Mouse (Mus musculus) MEL (cell line): ENCODE measurements around the gene Zfand2a. TPM values are rescaled to one million over a fixed set of nuclear protein-coding genes. Genes with fewer than 3 reads are reported as not detected.

Experiments used
- DNase-seq: peaks from one replicate; pipeline ENCODE4 v3.0.0; 2011; ENCODE audit warnings: low read depth, low spot score
- H3K27ac ChIP-seq: 2 replicates; pipeline ENCODE4 v1.5.1; 2012; ENCODE audit warnings: low read depth, mild to moderate bottlenecking, control low read depth, low read length, moderate library complexity; ENCODE audit not compliant: control insufficient read depth
- H3K27me3 ChIP-seq, 2 experiments: fragments of 150-350 bp in 1 of 2; sonication (generic) in 1 of 2; 2 replicates each; pipeline ENCODE4 v1.6.1; 2012; ENCODE audit warnings: low read length in 2 of 2, mild to moderate bottlenecking in 2 of 2, improper control_type of control experiment in 1 of 2, moderate library complexity in 1 of 2; ENCODE audit not compliant: insufficient read depth in 2 of 2, control insufficient read depth in 1 of 2
- H3K36me3 ChIP-seq, 2 experiments: 2 replicates each; pipeline ENCODE4 v1.6.1; 2012 to 2014; ENCODE audit warnings: low read length in 2 of 2, improper control_type of control experiment in 1 of 2, inconsistent platforms in 1 of 2, mild to moderate bottlenecking in 1 of 2; ENCODE audit not compliant: insufficient read depth in 2 of 2, control insufficient read depth in 1 of 2
- H3K4me1 ChIP-seq, 2 experiments: fragments of 150-350 bp in 1 of 2; sonication (generic) in 1 of 2; 2 replicates each; pipeline ENCODE4 v1.6.1; 2012; ENCODE audit warnings: low read length in 2 of 2, improper control_type of control experiment in 1 of 2, mild to moderate bottlenecking in 1 of 2; ENCODE audit not compliant: insufficient read depth in 2 of 2, control insufficient read depth in 1 of 2
- H3K4me3 ChIP-seq, 2 experiments: fragments of 150-350 bp in 1 of 2; sonication (generic) in 1 of 2; 2 replicates each; pipeline ENCODE4 v1.5.1; 2012; ENCODE audit warnings: low read depth in 2 of 2, low read length in 2 of 2, mild to moderate bottlenecking in 2 of 2, moderate library complexity in 2 of 2, control low read depth in 1 of 2, improper control_type of control experiment in 1 of 2; ENCODE audit not compliant: control insufficient read depth in 1 of 2, insufficient read depth in 1 of 2
- H3K79me2 ChIP-seq: 2 replicates; pipeline ENCODE4 v1.6.1; 2012; ENCODE audit warnings: mild to moderate bottlenecking, low read length, moderate library complexity; ENCODE audit not compliant: control insufficient read depth, poor library complexity, insufficient read depth
- H3K9ac ChIP-seq: 2 replicates; pipeline ENCODE4 v1.6.1; 2012; ENCODE audit warnings: low read depth, mild to moderate bottlenecking, control low read depth, low read length, moderate library complexity; ENCODE audit not compliant: control insufficient read depth, poor library complexity, severe bottlenecking
- H3K9me3 ChIP-seq: fragments of 150-350 bp; sonication (generic); replicated peaks from 2 replicates; pipeline ENCODE4 v1.6.1; 2012; ENCODE audit warnings: mild to moderate bottlenecking, low read length, improper control_type of control experiment, moderate library complexity; ENCODE audit not compliant: insufficient read depth
- CHD1 ChIP-seq: IDR thresholded peaks from 2 replicates; pipeline ENCODE4 v1.6.1; 2012; ENCODE audit warnings: low read depth, mild to moderate bottlenecking, inconsistent platforms, low read length, improper control_type of control experiment
- EP300 ChIP-seq, 2 experiments: IDR thresholded peaks; 2 replicates each; pipeline ENCODE4 v1.6.1; 2011; ENCODE audit warnings: improper control_type of control experiment in 2 of 2, low read length in 2 of 2, low read depth in 1 of 2, mild to moderate bottlenecking in 1 of 2
- GATA1 ChIP-seq: IDR thresholded peaks from 2 replicates; pipeline ENCODE4 v1.6.1; 2011; ENCODE audit warnings: low read depth, low read length, improper control_type of control experiment
- HCFC1 ChIP-seq: IDR thresholded peaks from 2 replicates; pipeline ENCODE4 v1.6.1; 2012; ENCODE audit warnings: low read depth, mild to moderate bottlenecking, inconsistent platforms, low read length, improper control_type of control experiment, moderate library complexity
- JUND ChIP-seq: IDR thresholded peaks from 2 replicates; pipeline ENCODE4 v1.6.1; 2011; ENCODE audit warnings: low read depth, mild to moderate bottlenecking, improper control_type of control experiment, low read length
- KAT2A ChIP-seq: conservative IDR thresholded peaks from 2 replicates; pipeline ENCODE4 v1.6.1; 2012; ENCODE audit warnings: low read depth, low read length, improper control_type of control experiment, inconsistent platforms
- MAFK ChIP-seq: IDR thresholded peaks from 2 replicates; pipeline ENCODE4 v1.6.1; 2011; ENCODE audit warnings: low read depth, mild to moderate bottlenecking, low read length, improper control_type of control experiment, borderline replicate concordance
- MAX ChIP-seq: IDR thresholded peaks from 2 replicates; pipeline ENCODE4 v1.6.1; 2011; ENCODE audit warnings: low read length, improper control_type of control experiment
- MAZ ChIP-seq: IDR thresholded peaks from 2 replicates; pipeline ENCODE4 v1.6.1; 2012; ENCODE audit warnings: low read depth, mild to moderate bottlenecking, inconsistent platforms, low read length, improper control_type of control experiment
- MEF2A ChIP-seq: IDR thresholded peaks from 2 replicates; pipeline ENCODE4 v1.6.1; 2014; ENCODE audit warnings: low read depth, mild to moderate bottlenecking, inconsistent platforms, low read length, improper control_type of control experiment; ENCODE audit not compliant: poor library complexity, insufficient replicate concordance, severe bottlenecking; ENCODE audit errors: extremely low read depth
- MYB ChIP-seq: IDR thresholded peaks from 2 replicates; pipeline ENCODE4 v1.6.1; 2011; ENCODE audit warnings: mild to moderate bottlenecking, low read depth, low read length, improper control_type of control experiment
- NELFE ChIP-seq: IDR thresholded peaks from 2 replicates; pipeline ENCODE4 v1.6.1; 2011; ENCODE audit warnings: low read depth, low read length, improper control_type of control experiment
- NRF1 ChIP-seq: IDR thresholded peaks from 2 replicates; pipeline ENCODE4 v1.6.1; 2014; ENCODE audit warnings: low read depth, mild to moderate bottlenecking, inconsistent platforms, low read length, improper control_type of control experiment, moderate library complexity; ENCODE audit not compliant: poor library complexity, insufficient read depth, severe bottlenecking
- POLR2A ChIP-seq, 2 experiments: IDR thresholded peaks; 2 replicates each; pipeline ENCODE4 v1.6.1; 2011 to 2012; ENCODE audit warnings: low read length in 2 of 2, mild to moderate bottlenecking in 2 of 2, control low read depth in 1 of 2, improper control_type of control experiment in 1 of 2, low read depth in 1 of 2, moderate library complexity in 1 of 2; ENCODE audit not compliant: control insufficient read depth in 1 of 2, insufficient read depth in 1 of 2, poor library complexity in 1 of 2
- POLR2AphosphoS2 ChIP-seq: IDR thresholded peaks from 2 replicates; pipeline ENCODE4 v1.6.1; 2011; ENCODE audit warnings: low read length, improper control_type of control experiment
- POLR2AphosphoS5 ChIP-seq: IDR thresholded peaks from 2 replicates; pipeline ENCODE4 v1.6.1; 2012; ENCODE audit warnings: low read depth, borderline replicate concordance, mild to moderate bottlenecking, inconsistent platforms, low read length, moderate library complexity, mixed read lengths
- SIN3A ChIP-seq: IDR thresholded peaks from 2 replicates; pipeline ENCODE4 v1.6.1; 2012; ENCODE audit warnings: low read length, improper control_type of control experiment, inconsistent platforms
- TAL1 ChIP-seq: IDR thresholded peaks from 2 replicates; pipeline ENCODE4 v1.6.1; 2012; ENCODE audit warnings: mild to moderate bottlenecking, inconsistent platforms, low read length, moderate library complexity, mixed read lengths
- TCF12 ChIP-seq: IDR thresholded peaks from 2 replicates; pipeline ENCODE4 v1.6.1; 2014; ENCODE audit warnings: low read depth, mild to moderate bottlenecking, inconsistent platforms, low read length, improper control_type of control experiment, moderate library complexity
- USF1 ChIP-seq: IDR thresholded peaks from 2 replicates; pipeline ENCODE4 v1.6.1; 2014; ENCODE audit warnings: low read depth, mild to moderate bottlenecking, inconsistent platforms, low read length, improper control_type of control experiment, moderate library complexity
- USF2 ChIP-seq, 2 experiments: IDR thresholded peaks; 2 replicates each; pipeline ENCODE4 v1.6.1; 2011 to 2012; ENCODE audit warnings: improper control_type of control experiment in 2 of 2, low read length in 2 of 2, borderline replicate concordance in 1 of 2, inconsistent platforms in 1 of 2, low read depth in 1 of 2, mild to moderate bottlenecking in 1 of 2; ENCODE audit not compliant: insufficient read depth in 1 of 2
- ZC3H11A ChIP-seq: IDR thresholded peaks from 2 replicates; pipeline ENCODE4 v1.6.1; 2012; ENCODE audit warnings: low read depth, mild to moderate bottlenecking, inconsistent platforms, low read length, improper control_type of control experiment
- ZKSCAN1 ChIP-seq: IDR thresholded peaks from 2 replicates; pipeline ENCODE4 v1.6.1; 2012; ENCODE audit warnings: low read depth, mild to moderate bottlenecking, inconsistent platforms, low read length, improper control_type of control experiment, moderate library complexity
- ZNF384 ChIP-seq: IDR thresholded peaks from 2 replicates; pipeline ENCODE4 v1.6.1; 2012; ENCODE audit warnings: low read depth, mild to moderate bottlenecking, inconsistent platforms, low read length, improper control_type of control experiment
- polyA plus RNA-seq, 2 experiments: library from polyadenylated mRNA; stranded (reverse) in 1 of 2; unstranded in 1 of 2; fragments of >175 nt in 1 of 2; fragments of >200 nt in 1 of 2; gene quantifications; 2 replicates each; pipeline versions ENCODE4 v1.2.1 to v1.2.4; 2012; ENCODE audit warnings: low replicate concordance in 2 of 2, low read depth in 1 of 2; ENCODE audit not compliant: insufficient read length in 2 of 2, insufficient read depth in 1 of 2, missing spikeins in 1 of 2
- total RNA-seq: library from RNA; depleted of rRNA; stranded (reverse); fragments of 300-350 nt; gene quantifications from 2 replicates; pipeline ENCODE4 v1.2.3, GENCODE M21; 2012

Zfand2a gene
- total and polyA plus RNA-seq, 3 experiments = 13.8 to 15.3 TPM; not detected in 1

GRCm38 (mm10) chr5:139427001-139427400 is 57.3 kb downstream of the Zfand2a start:
- H3K27me3 ChIP-seq = no peaks in the 10 kb centered on the region
- H3K79me2 ChIP-seq = no peaks in the 10 kb centered on the region
- no peak for DNase-seq
- no peak overlapping the region for H3K4me3 ChIP-seq
- H3K36me3 ChIP-seq = peaks cover 0 to 5% of the 10 kb centered on the region in 2 experiments; a peak in 1 of 4 replicates
- TF ChIP-seq SIN3A = no peak
- TF ChIP-seq MAFK = no peak
- no peak for TF ChIP-seq ZKSCAN1
- no peak for TF ChIP-seq USF1
- no peak for TF ChIP-seq CHD1
- no peak for TF ChIP-seq POLR2AphosphoS5
- no peak for TF ChIP-seq JUND
- no peak for TF ChIP-seq POLR2AphosphoS2
- no peak for TF ChIP-seq USF2 (IDR thresholded peaks at IDR 0.05; ENCODE audit: borderline replicate concordance in 1 of 2, insufficient read depth in 1 of 2, low read depth in 1 of 2, low read length in 2 of 2)
- no peak for TF ChIP-seq MEF2A
- TF ChIP-seq EP300 (IDR thresholded peaks at IDR 0.05; ENCODE audit: low read depth in 1 of 2, low read length in 2 of 2) = no peak
- TF ChIP-seq ZNF384 = no peak
- TF ChIP-seq GATA1 = no peak
- TF ChIP-seq HCFC1 = no peak
- no peak overlapping the region for H3K9ac ChIP-seq
- H3K27ac ChIP-seq = no peak overlapping the region
- peaks cover 8 to 12% of the 10 kb centered on the region in 2 experiments for H3K4me1 ChIP-seq
- no peaks in the 10 kb centered on the region for H3K9me3 ChIP-seq

- Histone ChIP-seq H3K9ac (no peak overlapping the region), H3K27ac (no peak overlapping the region), H3K4me1 (peaks cover 5 to 6% of the 10 kb centered on the region in 2 experiments), H3K9me3 (no peaks in the 10 kb centered on the region), H3K4me3 (no peak overlapping the region), H3K27me3 (no peaks in the 10 kb centered on the region), H3K79me2 (no peaks in the 10 kb centered on the region), H3K36me3 (0 out of 4 replicates have a peak, but pooled peaks cover 0 to 1% of the 10 kb centered on the region in 2 experiments)
- TF ChIP-seq ZNF384 (no peak), MAZ (no peak), POLR2A (IDR thresholded peaks at IDR 0.05; ENCODE audit: control insufficient read depth in 1 of 2, insufficient read depth in 1 of 2, low read depth in 1 of 2, low read length in 2 of 2, poor library complexity in 1 of 2) (no peak), TCF12 (no peak), NRF1 (no peak), POLR2AphosphoS5 (no peak), EP300 (IDR thresholded peaks at IDR 0.05; ENCODE audit: low read depth in 1 of 2, low read length in 2 of 2) (no peak), NELFE (no peak), ZC3H11A (no peak), KAT2A (no peak), MYB (no peak), MAX (no peak), GATA1 (no peak), JUND (no peak), TAL1 (no peak), HCFC1 (no peak), MEF2A (no peak)
- DNase-seq = no peak
These were observed 59.2 kb downstream of the Zfand2a start for GRCm38 (mm10) chr5:139425198-139425597.
